Mouse (Mus musculus): ENCODE measurements around the gene Sec23a. TPM values are rescaled to one million over a fixed set of nuclear protein-coding genes. Genes with fewer than 3 reads are reported as not detected.

Sec23a gene
- polyA plus RNA-seq, 1 experiment: 79.0 TPM

GRCm38 (mm10) chr12:59039162-59039970 lies 27.5 kb upstream of the Sec23a start:
- no peaks in the 10 kb centered on the region for H3K27me3 ChIP-seq (ENCODE audit: control insufficient read depth, insufficient read depth, low read length, poor library complexity, severe bottlenecking)
- H3K9me3 ChIP-seq (replicated peaks; ENCODE audit: control insufficient read depth, insufficient read depth, low read length, poor library complexity, severe bottlenecking): no peaks in the 10 kb centered on the region
- TF ChIP-seq EP300 (IDR thresholded peaks at IDR 0.05; ENCODE audit: insufficient read depth, low read depth, low read length): no peak
- H3K36me3 ChIP-seq (ENCODE audit: control insufficient read depth, insufficient read depth, low read length, poor library complexity, severe bottlenecking): peaks cover 8% of the 10 kb centered on the region
- H3K27ac ChIP-seq (ENCODE audit: insufficient read depth, low read length): peak overlapping the region; percentile 82
- H3K4me3 ChIP-seq (ENCODE audit: low read depth, low read length): no peak overlapping the region
- peak overlapping the region; percentile 31 for H3K9ac ChIP-seq (ENCODE audit: low read depth, poor library complexity, severe bottlenecking)
- no peaks in the 10 kb centered on the region for H3K4me1 ChIP-seq (ENCODE audit: control insufficient read depth, insufficient read depth, low read length)

DNA sequence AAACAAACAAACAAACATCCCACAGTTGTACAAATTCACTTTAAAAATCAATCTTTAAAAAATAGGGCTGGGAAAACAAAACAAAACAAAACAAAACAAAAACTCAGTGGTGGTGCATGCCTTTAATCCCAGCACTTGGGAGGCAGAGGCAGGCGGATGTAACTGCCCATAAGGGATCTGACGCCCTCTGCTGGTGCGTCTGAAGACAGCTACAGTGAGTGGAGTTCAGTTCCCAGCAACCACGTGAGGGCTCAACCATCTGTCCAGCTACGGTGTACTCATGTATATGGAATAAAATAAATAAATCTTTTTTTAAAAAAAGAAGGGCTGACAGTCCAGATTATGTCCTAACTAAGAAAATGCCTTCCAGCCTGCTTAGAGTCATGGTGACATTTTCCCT lies 20.3 kb upstream of the Sec23a start:
- Histone ChIP-seq H3K9ac (ENCODE audit: low read depth, poor library complexity, severe bottlenecking) (no peak overlapping the region), H3K27me3 (ENCODE audit: control insufficient read depth, insufficient read depth, low read length, poor library complexity, severe bottlenecking) (no peaks in the 10 kb centered on the region), H3K27ac (ENCODE audit: insufficient read depth, low read length) (no peak overlapping the region), H3K4me1 (ENCODE audit: control insufficient read depth, insufficient read depth, low read length) (no peaks in the 10 kb centered on the region), H3K36me3 (ENCODE audit: control insufficient read depth, insufficient read depth, low read length, poor library complexity, severe bottlenecking) (peaks cover 6% of the 10 kb centered on the region), H3K9me3 (replicated peaks; ENCODE audit: control insufficient read depth, insufficient read depth, low read length, poor library complexity, severe bottlenecking) (no peaks in the 10 kb centered on the region), H3K4me3 (ENCODE audit: low read depth, low read length) (no peak overlapping the region)
- no peak for TF ChIP-seq EP300 (IDR thresholded peaks at IDR 0.05; ENCODE audit: insufficient read depth, low read depth, low read length)
- TF ChIP-seq CTCF (IDR thresholded peaks at IDR 0.05; ENCODE audit: low read depth, low read length): peak; percentile 76

DNA sequence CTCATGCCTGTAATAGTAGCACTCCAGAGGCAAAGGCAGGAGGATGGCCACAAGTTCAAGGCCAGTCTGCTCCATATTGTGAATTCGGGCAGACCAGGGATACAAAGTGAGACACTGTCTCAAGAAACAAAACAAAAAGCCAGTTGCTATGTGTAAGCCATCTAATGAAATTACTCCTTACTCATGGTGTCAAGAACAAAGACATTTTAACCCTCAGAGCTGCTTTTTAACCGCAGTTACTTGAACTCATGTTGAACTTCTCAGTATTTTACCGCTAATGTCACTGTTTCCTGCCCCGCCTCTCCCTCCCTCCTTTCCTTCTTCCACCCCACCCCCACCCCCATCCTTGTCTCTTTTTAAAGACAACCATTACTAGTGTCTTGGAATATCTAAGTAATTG lies 9.5 kb upstream of the Sec23a start:
- Histone ChIP-seq H3K9ac (ENCODE audit: low read depth, poor library complexity, severe bottlenecking) (no peak overlapping the region), H3K27me3 (ENCODE audit: control insufficient read depth, insufficient read depth, low read length, poor library complexity, severe bottlenecking) (no peaks in the 10 kb centered on the region), H3K27ac (ENCODE audit: insufficient read depth, low read length) (no peak overlapping the region), H3K4me3 (ENCODE audit: low read depth, low read length) (no peak overlapping the region), H3K4me1 (ENCODE audit: control insufficient read depth, insufficient read depth, low read length) (no peaks in the 10 kb centered on the region), H3K36me3 (ENCODE audit: control insufficient read depth, insufficient read depth, low read length, poor library complexity, severe bottlenecking) (peaks cover 58% of the 10 kb centered on the region), H3K9me3 (replicated peaks; ENCODE audit: control insufficient read depth, insufficient read depth, low read length, poor library complexity, severe bottlenecking) (no peaks in the 10 kb centered on the region)
- TF ChIP-seq EP300 (IDR thresholded peaks at IDR 0.05; ENCODE audit: insufficient read depth, low read depth, low read length): no peak

- TF ChIP-seq EP300 (IDR thresholded peaks at IDR 0.05; ENCODE audit: insufficient read depth, low read depth, low read length): no peak
- no peak for TF ChIP-seq CTCF (IDR thresholded peaks at IDR 0.05; ENCODE audit: low read depth, low read length)
- TF ChIP-seq POLR2A (IDR thresholded peaks at IDR 0.05; ENCODE audit: insufficient read depth, low read length): no peak
- Histone ChIP-seq H3K9ac (ENCODE audit: low read depth, poor library complexity, severe bottlenecking) (no peak overlapping the region), H3K36me3 (ENCODE audit: control insufficient read depth, insufficient read depth, low read length, poor library complexity, severe bottlenecking) (peaks cover 51% of the 10 kb centered on the region), H3K4me3 (ENCODE audit: low read depth, low read length) (no peak overlapping the region), H3K4me1 (ENCODE audit: control insufficient read depth, insufficient read depth, low read length) (no peaks in the 10 kb centered on the region), H3K27me3 (ENCODE audit: control insufficient read depth, insufficient read depth, low read length, poor library complexity, severe bottlenecking) (no peaks in the 10 kb centered on the region), H3K27ac (ENCODE audit: insufficient read depth, low read length) (no peak overlapping the region), H3K9me3 (replicated peaks; ENCODE audit: control insufficient read depth, insufficient read depth, low read length, poor library complexity, severe bottlenecking) (no peaks in the 10 kb centered on the region)
These were observed 8.1 kb upstream of the Sec23a start for GRCm38 (mm10) chr12:59019891-59020290.

- peaks cover 48% of the 10 kb centered on the region for H3K36me3 ChIP-seq (ENCODE audit: control insufficient read depth, insufficient read depth, low read length, poor library complexity, severe bottlenecking)
- H3K27ac ChIP-seq (ENCODE audit: insufficient read depth, low read length): no peak overlapping the region
- H3K9me3 ChIP-seq (replicated peaks; ENCODE audit: control insufficient read depth, insufficient read depth, low read length, poor library complexity, severe bottlenecking): no peaks in the 10 kb centered on the region
- H3K27me3 ChIP-seq (ENCODE audit: control insufficient read depth, insufficient read depth, low read length, poor library complexity, severe bottlenecking): no peaks in the 10 kb centered on the region
- H3K9ac ChIP-seq (ENCODE audit: low read depth, poor library complexity, severe bottlenecking): no peak overlapping the region
- no peak overlapping the region for H3K4me3 ChIP-seq (ENCODE audit: low read depth, low read length)
- TF ChIP-seq POLR2A (IDR thresholded peaks at IDR 0.05; ENCODE audit: insufficient read depth, low read length): no peak
- TF ChIP-seq CTCF (IDR thresholded peaks at IDR 0.05; ENCODE audit: low read depth, low read length): no peak
- no peak for TF ChIP-seq EP300 (IDR thresholded peaks at IDR 0.05; ENCODE audit: insufficient read depth, low read depth, low read length)
- H3K4me1 ChIP-seq (ENCODE audit: control insufficient read depth, insufficient read depth, low read length): no peaks in the 10 kb centered on the region
These were observed 6.2 kb upstream of the Sec23a start for GRCm38 (mm10) chr12:59017970-59018369.

DNA sequence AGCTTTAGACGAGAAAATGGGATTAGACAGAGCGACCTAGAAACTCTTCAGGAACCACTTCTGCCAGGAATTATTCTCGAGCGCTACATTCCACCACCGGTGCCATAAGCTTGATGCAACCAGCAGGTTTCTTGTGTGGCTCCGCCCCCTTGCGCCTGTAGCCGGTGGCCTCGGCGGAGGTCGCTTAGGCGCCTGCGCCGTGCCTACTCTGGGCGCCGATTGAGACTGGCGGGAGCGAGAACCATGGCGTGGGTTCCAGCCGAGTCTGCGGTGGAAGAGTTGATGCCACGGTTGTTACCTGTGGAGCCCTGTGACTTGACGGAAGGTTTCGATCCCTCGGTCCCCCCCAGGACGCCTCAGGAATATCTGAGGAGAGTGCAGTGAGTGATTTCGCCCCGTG lies 1.4 kb upstream of the Sec23a start, which contains the start of gene Gemin2:
Gene Gemin2 (plus strand): TSS at position 160 of the 400 bp plus-strand sequence.
- Histone ChIP-seq H3K9me3 (replicated peaks; ENCODE audit: control insufficient read depth, insufficient read depth, low read length, poor library complexity, severe bottlenecking) (no peaks in the 10 kb centered on the region), H3K4me1 (ENCODE audit: control insufficient read depth, insufficient read depth, low read length) (no peaks in the 10 kb centered on the region), H3K27me3 (ENCODE audit: control insufficient read depth, insufficient read depth, low read length, poor library complexity, severe bottlenecking) (no peaks in the 10 kb centered on the region), H3K9ac (ENCODE audit: low read depth, poor library complexity, severe bottlenecking) (peak within 1 kb of the TSS; percentile 77), H3K4me3 (ENCODE audit: low read depth, low read length) (peak within 1 kb of the TSS; percentile 86), H3K27ac (ENCODE audit: insufficient read depth, low read length) (peak within 1 kb of the TSS; percentile 73), H3K36me3 (ENCODE audit: control insufficient read depth, insufficient read depth, low read length, poor library complexity, severe bottlenecking) (peaks cover 18% of the 10 kb centered on the region)
- peak; percentile 92 for TF ChIP-seq POLR2A (IDR thresholded peaks at IDR 0.05; ENCODE audit: insufficient read depth, low read length)
- no peak for TF ChIP-seq EP300 (IDR thresholded peaks at IDR 0.05; ENCODE audit: insufficient read depth, low read depth, low read length)

All from ES-Bruce4 (cell line).